Mouse (Mus musculus) testis, postnatal 14 days (tissue): ENCODE data around the gene Olfr1368.
"Not testable (repeated sequence)": the region's sequence is repeated elsewhere in the genome, so short reads cannot be mapped to it uniquely, and the experiment has no call there.

Source experiments
- DNase-seq: peaks from one replicate; pipeline ENCODE4 v3.0.0; 2021; ENCODE audit warnings: low spot score

The Olfr1368 gene

DNA sequence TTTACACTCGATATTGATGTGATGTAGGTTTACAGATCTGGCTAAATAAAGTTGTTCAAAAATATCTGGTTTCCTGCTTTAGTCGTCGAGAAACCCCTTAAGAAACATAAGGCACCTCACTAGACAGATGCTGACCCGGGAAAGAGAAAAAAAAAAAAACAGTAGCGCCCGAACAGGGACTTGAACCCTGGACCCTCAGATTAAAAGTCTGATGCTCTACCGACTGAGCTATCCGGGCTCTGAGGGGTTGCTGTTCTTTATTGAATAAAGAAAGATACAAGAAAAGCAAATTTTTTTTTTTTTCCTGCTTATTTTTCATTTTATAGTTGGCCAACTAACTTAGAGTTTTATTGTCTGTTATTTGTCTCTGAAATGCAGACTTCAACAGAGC, 22.2 kb upstream of the Olfr1368 start:
- no peak for DNase-seq

DNA sequence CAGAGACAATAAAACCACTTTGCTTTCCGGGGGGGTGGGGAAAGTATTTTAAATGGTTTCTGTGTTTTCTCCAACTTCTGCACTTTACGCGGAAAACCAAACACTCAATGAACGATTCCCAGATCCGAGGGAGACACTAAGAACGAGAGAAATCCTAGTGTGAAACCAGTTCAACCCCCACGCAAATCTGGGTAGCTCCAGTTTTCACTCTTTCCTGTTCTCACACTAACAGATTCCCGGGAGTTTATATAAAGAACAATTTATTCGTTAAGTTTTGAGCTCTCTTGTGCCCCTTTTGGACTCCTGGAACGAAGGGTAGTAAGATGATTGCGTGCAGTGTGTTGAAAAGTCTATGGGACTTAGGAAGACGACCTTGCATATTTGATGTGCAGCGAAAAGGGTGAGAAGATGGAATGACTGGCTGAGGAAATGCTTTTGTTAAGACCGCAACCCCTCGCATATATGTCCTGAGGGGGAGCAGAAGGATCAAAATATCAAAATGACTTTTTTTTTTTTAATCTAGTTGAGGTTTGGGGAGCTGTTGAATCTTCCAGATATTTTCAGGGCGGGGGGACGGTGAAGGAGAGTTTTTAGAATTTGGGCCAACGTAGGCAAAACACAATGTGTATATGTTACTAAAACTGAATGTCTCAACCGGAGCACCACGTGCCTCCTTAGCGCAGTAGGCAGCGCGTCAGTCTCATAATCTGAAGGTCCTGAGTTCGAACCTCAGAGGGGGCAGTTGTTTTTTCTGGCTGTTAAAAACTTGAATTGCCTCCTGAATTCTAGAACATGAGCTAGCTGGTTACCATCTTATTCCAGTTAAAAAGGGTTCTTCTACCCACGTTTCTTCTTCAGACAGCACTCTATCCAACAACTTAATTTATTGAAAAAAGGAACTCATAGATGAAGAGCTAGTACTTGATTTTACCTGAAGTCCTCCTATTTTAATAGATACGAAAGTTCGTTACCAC, 21.6 kb upstream of the Olfr1368 start:
- peak; percentile 60 for DNase-seq

DNA sequence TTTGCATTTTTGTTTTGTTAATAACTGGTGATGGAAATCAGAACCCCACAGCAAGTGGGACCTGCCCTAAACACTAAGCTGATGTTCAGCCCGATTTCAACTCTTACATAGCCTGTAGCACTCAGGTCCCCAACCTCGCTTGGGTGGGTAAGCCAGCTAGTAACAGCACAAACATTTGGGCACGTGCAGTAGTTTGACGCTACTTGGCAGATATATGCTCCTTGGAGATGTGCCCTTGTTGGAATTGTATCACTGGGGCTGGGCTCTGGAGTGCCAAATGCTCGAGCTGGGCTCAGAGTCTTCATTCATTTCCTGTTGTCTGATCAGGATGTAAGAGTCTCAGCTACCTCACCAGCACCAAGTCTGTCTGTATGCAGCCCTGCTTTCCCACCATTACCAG, 16.9 kb upstream of the Olfr1368 start:
- no peak for DNase-seq

DNA sequence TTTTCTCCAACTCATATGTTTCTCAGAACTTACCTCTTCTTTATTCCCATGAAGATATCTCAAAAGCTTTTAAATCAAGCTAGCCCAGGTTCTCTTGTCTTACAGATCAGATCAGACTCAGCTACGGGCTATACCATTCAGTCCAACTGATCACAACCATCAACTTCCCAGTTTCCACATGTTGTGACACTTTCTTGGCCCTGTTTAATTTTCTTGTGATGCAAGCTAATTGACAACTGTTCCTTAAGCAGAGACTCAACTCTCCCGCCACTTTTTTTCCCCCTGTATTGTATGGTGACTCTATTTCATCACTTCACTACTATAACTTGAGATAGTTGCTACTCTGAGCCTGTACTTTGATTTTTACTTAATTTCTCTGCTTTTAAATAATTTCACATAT, 15.9 kb upstream of the Olfr1368 start:
- no peak for DNase-seq

DNA sequence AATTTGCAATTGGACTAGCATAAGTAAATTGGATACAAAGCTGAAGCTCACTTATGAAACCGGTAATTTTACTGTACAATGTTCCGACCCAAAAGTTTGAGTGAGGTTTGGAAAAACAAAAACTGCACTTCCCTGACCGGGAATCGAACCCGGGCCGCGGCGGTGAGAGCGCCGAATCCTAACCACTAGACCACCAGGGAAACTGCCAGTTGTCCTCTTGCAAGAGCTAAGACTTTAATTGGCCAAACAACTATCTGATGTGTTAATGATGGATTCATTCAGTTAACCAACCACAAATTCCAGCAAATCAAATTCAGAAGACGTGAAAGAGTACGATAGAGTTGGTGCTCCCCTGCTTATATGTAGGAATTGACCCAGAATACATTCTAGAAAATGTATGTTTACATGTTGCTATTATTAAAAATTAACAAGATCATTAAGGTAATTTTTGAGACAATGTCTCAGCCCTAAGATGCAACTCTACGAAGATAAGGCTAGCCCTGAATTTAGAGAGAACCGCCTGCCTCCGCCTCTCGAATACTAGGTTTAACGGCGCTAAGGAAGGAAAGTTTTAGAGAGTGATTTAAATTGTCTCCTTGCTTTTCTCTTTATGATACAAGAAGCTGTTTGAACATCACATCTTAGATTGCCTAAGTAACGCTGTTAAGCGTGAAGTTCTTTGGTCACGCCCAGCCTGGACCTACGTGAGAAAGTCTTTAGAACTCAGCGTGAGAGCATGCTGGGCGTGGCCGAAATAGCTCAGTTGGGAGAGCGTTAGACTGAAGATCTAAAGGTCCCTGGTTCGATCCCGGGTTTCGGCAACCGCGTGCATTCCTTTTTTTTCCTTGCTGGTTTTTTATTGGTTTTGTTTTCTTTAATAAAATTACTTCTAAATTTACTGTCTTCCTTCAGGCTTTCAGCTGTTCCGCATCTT, 15.3 kb upstream of the Olfr1368 start:
- peak; percentile 80 for DNase-seq

DNA sequence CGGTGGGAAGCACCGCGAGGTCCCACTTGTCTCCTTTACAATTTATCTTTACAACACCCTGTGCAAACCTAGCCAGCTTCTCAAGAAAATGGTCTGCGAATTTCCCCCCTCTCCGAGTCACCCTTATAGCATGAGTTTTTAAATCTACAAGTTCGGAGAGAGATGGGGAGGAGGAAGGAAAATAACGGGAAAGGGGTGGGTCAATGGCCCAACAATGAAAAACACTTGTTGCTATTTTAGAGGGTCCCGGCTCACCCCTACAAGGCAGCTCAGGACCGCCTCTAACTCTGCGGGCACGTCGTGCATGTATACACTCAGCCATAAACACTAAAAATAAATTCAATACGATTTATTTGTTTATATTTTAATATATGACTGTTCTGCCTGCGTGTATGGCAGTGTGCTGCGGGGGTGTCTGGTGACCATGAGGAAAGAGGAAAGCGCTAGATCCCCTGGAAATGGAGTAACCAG, 14.4 kb upstream of the Olfr1368 start:
- no peak for DNase-seq

DNA sequence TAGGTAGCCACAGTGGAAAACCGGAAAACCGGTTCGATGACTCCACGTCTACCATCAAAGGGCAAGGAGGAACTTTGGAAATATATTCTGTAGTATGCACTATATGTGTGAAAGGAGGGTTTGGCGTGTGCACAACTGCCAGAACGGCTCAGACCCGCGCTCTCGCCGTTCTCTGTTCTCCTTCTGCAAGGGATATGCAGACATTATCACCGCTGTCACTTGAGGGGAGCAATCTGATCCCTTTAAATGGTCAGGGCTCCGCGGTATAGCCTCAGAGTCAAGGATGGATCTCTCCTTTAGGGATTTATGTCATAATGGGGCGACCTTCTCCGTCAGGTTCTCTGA, 13.8 kb upstream of the Olfr1368 start:
- DNase-seq = no peak

DNA sequence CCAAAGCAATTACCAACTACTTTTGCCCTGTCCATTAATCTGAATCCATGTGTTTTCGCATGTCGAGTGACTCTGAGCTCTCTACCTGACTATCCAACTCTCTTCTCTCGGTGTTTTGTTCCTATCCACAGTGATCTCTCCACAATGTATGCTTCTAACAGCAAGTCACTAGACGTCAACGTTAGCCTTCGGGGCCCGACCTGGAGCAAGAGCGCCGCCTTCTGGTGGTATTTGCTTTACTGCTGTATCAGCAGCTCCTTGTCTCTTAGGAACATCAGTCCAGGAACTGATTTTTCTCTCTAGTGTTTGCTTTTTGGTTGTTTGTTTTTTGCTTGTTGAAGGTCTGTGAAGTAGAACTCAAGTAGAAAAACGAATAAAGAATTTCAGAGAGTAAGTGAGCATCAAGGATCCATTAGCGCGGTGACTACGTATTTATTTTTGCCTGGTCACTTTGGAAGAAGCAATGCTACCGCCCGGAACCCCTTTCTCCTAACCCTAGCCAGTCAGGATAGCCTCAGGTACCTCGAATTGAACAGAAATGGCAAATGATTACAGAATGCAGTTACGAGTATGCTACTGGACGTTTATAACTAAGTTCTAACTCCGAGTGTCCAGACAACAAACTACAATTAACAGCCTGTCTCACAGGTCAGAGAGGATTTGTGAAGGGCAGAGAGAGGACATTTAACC, 13.3 kb upstream of the Olfr1368 start:
- DNase-seq = peak; percentile 76

DNA sequence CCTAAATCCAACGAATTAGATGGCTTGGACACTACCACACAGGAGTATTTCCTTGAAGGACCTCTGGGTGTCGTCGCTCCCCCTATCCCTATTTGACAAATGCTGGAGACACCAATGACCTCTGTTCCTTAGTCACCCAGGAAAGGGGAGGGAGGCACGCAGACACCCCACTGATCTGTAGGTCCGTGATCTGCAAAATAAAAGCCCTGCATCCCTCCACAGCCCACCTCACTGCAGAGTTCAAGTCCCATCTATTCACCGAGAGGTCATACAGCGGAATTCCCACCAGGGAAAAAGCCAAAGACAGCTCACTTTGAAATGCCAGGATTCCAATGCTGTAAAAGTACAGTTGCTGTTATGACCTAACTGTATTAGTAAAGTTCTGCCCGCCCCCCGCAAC, 12.4 kb upstream of the Olfr1368 start:
- no peak for DNase-seq

DNA sequence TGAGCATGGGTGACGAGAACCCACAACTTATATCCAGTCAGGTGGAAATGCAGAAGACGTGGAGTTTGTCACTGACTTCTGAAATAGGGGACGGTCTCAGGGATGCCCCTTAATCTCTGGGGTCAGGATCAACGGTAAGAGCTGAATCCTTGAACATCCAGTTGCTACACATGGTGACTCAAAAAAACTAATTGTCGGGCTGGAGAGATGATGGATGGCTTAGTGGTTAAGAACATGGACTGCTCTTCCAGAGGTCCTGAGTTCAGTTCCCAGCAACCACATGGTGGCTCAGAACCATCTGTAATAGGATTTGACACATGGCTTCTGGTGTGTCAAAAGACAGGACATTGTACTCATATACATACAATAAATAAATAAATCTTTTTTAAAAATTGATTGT, 10.2 kb upstream of the Olfr1368 start:
- DNase-seq = no peak

DNA sequence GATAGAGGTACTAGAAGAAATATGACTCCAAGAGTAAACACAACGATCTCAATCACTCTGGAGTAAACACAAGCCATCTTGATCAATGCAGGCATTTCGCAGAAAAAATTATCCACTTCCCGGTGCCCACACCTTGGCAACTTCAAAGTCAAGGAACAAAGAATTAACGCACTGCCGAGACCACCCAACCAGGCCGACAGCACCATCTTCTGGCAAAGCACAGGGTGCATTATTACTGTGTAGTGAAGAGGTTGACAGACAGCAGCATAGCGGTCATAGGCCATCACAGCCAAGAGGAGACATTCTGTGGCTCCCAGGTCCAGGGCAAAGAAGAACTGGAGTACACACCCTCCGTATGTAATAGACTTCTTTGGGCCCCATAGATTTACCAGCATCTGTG, 3.2 kb downstream of the Olfr1368 start:
- DNase-seq = no peak

DNA sequence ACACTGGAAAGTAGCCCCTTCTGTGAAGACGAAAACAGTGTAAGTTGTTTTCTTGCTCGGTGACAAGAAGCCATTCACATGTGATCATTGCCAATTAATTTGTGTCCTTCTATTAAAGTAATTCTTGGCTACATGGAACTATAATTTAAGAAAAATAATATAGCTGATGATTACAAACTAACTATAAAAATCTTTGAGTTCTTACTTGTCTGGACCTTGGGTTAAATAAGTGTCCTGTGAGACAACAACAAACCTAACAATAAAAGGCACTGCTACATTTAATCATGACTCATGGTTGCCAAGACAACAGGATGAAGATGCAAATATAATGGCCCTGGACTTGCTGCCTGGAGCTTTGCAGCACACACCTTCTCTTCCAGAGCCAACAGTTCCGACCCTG, 16.3 kb downstream of the Olfr1368 start, which contains the start of gene Olfr263:
Gene Olfr263, plus strand, starts transcription at position 301 of the 400 bp plus-strand sequence.
- DNase-seq = not testable (repeated sequence)

DNA sequence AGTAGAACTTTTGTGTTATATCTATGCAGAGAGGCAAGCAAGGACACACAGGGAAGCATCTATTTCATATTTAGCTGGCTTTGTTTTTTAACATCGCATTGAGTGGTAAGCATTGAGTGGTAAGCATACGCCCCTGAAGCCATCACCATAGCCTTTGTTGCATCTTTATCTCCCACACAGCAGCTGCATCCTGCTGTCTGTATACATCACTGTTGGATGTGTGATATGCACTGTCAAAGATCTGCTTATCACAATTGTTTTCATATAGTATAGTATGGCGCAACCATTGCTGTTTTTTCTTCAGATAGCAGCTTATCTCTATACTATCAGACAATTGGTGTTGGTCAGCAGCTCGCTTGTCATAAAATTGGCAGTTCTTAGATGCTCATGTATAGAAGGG, 31.5 kb downstream of the Olfr1368 start:
- DNase-seq = no peak

DNA sequence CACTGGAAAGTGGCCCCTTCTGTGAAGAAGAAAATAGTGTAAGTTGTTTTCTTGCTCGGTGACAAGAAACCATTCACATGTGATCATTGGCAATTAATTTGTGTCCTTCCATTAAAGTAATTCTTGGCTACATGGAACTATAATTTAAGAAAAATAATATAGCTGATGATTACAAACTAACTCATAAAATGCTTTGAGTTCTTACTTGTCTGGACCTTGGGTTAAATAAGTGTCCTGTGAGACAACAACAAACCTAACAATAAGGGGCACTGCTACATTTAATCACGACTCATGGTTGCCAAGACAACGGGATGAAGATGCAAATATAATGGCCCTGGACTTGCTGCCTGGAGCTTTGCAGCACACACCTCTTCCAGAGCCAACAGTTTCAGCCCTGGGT, 34.5 kb downstream of the Olfr1368 start, which contains the start of gene Olfr1369-ps1:
Gene Olfr1369-ps1, plus strand, starts transcription at position 301 of the 400 bp plus-strand sequence.
- not testable (repeated sequence) for DNase-seq

DNA sequence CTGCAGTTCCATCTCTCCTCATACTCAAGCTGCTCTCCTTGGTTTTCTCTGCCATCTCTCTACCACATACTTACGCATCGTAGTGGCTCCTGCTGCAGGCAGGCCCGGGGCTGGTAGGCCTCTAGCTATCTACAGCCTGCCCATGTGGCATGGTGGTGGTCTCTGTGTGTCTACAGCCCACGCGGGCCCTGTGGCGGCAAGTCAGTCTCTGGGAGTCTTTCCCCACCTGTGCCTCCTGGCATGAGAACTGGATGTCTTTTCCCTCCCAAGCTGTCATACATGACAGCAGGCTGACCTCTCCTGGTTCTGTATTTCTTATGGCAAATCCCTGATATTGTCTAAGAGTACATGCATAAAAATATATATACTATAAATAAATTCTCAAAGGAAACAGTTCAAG, 35.2 kb downstream of the Olfr1368 start:
- no peak for DNase-seq

DNA sequence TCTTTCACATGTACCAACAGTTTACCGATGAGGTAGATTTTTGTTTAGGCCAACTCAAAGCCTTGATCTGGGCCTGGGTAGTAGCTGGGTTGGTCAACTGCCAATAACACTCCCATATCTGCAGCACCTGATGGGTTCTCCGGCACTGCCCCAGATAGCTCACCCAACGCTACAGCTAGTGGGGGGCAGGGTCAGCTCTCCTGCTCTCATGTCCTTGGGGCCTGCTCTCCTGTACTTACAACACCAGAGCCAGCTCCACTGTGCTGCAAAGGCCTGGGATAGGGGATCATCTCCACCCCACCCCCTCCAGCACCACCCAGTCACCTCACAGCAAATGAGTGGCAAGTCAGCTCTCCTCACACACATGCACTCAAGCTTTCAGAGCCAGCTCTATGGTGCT, 35.9 kb downstream of the Olfr1368 start:
- DNase-seq = no peak
